Mouse (Mus musculus) C2C12 (cell line): ENCODE measurements at regions not wholly inside any gene's neighbourhood (a gene's known extent, or its start where the extent isn't known, plus 50 kb on each side); places are given as distances from the start of the nearest gene placed in this dataset.

ENCODE experiments used
- H3K27me3 ChIP-seq: one replicate; pipeline ENCODE4 v1.6.1; 2011; ENCODE audit not compliant: control insufficient read depth, insufficient read depth, insufficient read length
- H3K36me3 ChIP-seq: one replicate; pipeline ENCODE4 v1.6.1; 2011; ENCODE audit not compliant: control insufficient read depth, insufficient read depth
- H3K4me3 ChIP-seq: one replicate; pipeline ENCODE4 v1.5.1; 2011; ENCODE audit warnings: mild to moderate bottlenecking, control low read depth; ENCODE audit not compliant: poor library complexity, insufficient read depth, severe bottlenecking
- H3K79me2 ChIP-seq: one replicate; pipeline ENCODE4 v1.6.1; 2011; ENCODE audit not compliant: control insufficient read depth, insufficient read depth
- H3K79me3 ChIP-seq: one replicate; pipeline ENCODE4 v1.6.1; 2011; ENCODE audit warnings: low read depth, control low read depth
- H3ac ChIP-seq: one replicate; pipeline ENCODE3; 2011; ENCODE audit warnings: low read depth; ENCODE audit not compliant: control insufficient read depth, insufficient read length
- CEBPB ChIP-seq: IDR thresholded peaks from one replicate; pipeline ENCODE4 v1.6.1; 2011; ENCODE audit warnings: low read depth, mild to moderate bottlenecking, control low read depth, moderate library complexity
- CTCF ChIP-seq: IDR thresholded peaks from one replicate; pipeline ENCODE4 v1.5.1; 2011; ENCODE audit not compliant: control insufficient read depth, insufficient read depth, insufficient read length
- FOSL1 ChIP-seq: IDR thresholded peaks from one replicate; pipeline ENCODE4 v1.8.0; 2011; ENCODE audit warnings: mild to moderate bottlenecking, low read length; ENCODE audit not compliant: poor library complexity, insufficient read depth, severe bottlenecking
- MAX ChIP-seq: IDR thresholded peaks from one replicate; pipeline ENCODE4 v1.6.1; 2011; ENCODE audit warnings: mild to moderate bottlenecking, control low read depth
- MYOD1 ChIP-seq: IDR thresholded peaks from one replicate; pipeline ENCODE4 v1.6.1; 2011; ENCODE audit warnings: low read depth; ENCODE audit not compliant: control insufficient read depth, insufficient read length
- MYOG ChIP-seq: IDR thresholded peaks from one replicate; pipeline ENCODE4 v1.6.1; 2011; ENCODE audit not compliant: control insufficient read depth, insufficient read length; ENCODE audit errors: extremely low read depth
- USF1 ChIP-seq: IDR thresholded peaks from one replicate; pipeline ENCODE4 v1.6.1; 2011; ENCODE audit warnings: low read depth, mild to moderate bottlenecking, control low read depth, moderate library complexity

- Histone ChIP-seq H3K27me3 (peaks cover 3% of the 10 kb centered on the region), H3K36me3 (no peaks in the 10 kb centered on the region), H3ac (no peak overlapping the region), H3K79me2 (no peaks in the 10 kb centered on the region), H3K4me3 (no peak overlapping the region), H3K79me3 (no peaks in the 10 kb centered on the region)
- TF ChIP-seq USF1 = no peak
- TF ChIP-seq MAX = no peak
- peak; percentile 73 for TF ChIP-seq CEBPB
These were observed 214.5 kb upstream of the Nbea start for GRCm38 (mm10) chr3:56397851-56398496.

- TF ChIP-seq CEBPB (no peak), MYOG (no peak), FOSL1 (no peak), MAX (no peak), USF1 (no peak), MYOD1 (no peak), CTCF (no peak)
- Histone ChIP-seq H3ac (no peak overlapping the region), H3K79me2 (no peaks in the 10 kb centered on the region), H3K27me3 (no peaks in the 10 kb centered on the region), H3K4me3 (no peak overlapping the region), H3K36me3 (no peaks in the 10 kb centered on the region), H3K79me3 (no peaks in the 10 kb centered on the region)
These were observed 209.6 kb upstream of the Nbea start for GRCm38 (mm10) chr3:56393134-56393533.

GRCm38 (mm10) chr3:56380316-56380715 is 196.8 kb upstream of the Nbea start:
- no peak overlapping the region for H3K4me3 ChIP-seq
- H3K79me2 ChIP-seq = no peaks in the 10 kb centered on the region
- no peak overlapping the region for H3ac ChIP-seq
- TF ChIP-seq MYOG = no peak
- TF ChIP-seq CEBPB = no peak
- TF ChIP-seq MYOD1 = no peak
- no peak for TF ChIP-seq MAX
- TF ChIP-seq CTCF = no peak
- H3K36me3 ChIP-seq = no peaks in the 10 kb centered on the region
- no peaks in the 10 kb centered on the region for H3K79me3 ChIP-seq
- H3K27me3 ChIP-seq = no peaks in the 10 kb centered on the region

- H3K79me3 ChIP-seq = no peaks in the 10 kb centered on the region
- H3K27me3 ChIP-seq = no peaks in the 10 kb centered on the region
- H3K79me2 ChIP-seq = no peaks in the 10 kb centered on the region
- H3ac ChIP-seq = no peak overlapping the region
- H3K4me3 ChIP-seq = no peak overlapping the region
- no peaks in the 10 kb centered on the region for H3K36me3 ChIP-seq
- TF ChIP-seq MYOD1 (no peak), CTCF (no peak), CEBPB (no peak), MAX (no peak), MYOG (no peak), FOSL1 (no peak), USF1 (no peak)
These were observed 196.0 kb upstream of the Nbea start for GRCm38 (mm10) chr3:56379500-56379899.

- Histone ChIP-seq H3K36me3 (no peaks in the 10 kb centered on the region), H3K27me3 (no peaks in the 10 kb centered on the region), H3K4me3 (no peak overlapping the region), H3K79me3 (no peaks in the 10 kb centered on the region), H3ac (no peak overlapping the region), H3K79me2 (no peaks in the 10 kb centered on the region)
- TF ChIP-seq USF1 = no peak
- no peak for TF ChIP-seq MYOD1
- no peak for TF ChIP-seq FOSL1
- no peak for TF ChIP-seq MAX
- TF ChIP-seq MYOG = no peak
- TF ChIP-seq CEBPB = no peak
- no peak for TF ChIP-seq CTCF
These were observed 179.0 kb upstream of the Nbea start for GRCm38 (mm10) chr3:56362543-56362942.

GRCm38 (mm10) chr3:56357035-56357701 is 173.7 kb upstream of the Nbea start:
- no peaks in the 10 kb centered on the region for H3K79me2 ChIP-seq
- H3K79me3 ChIP-seq = no peaks in the 10 kb centered on the region
- H3K27me3 ChIP-seq = no peaks in the 10 kb centered on the region
- no peak overlapping the region for H3ac ChIP-seq
- TF ChIP-seq MAX = no peak
- TF ChIP-seq CTCF = no peak
- no peak for TF ChIP-seq MYOG
- no peak for TF ChIP-seq USF1
- no peak for TF ChIP-seq MYOD1
- TF ChIP-seq FOSL1 = no peak
- no peak for TF ChIP-seq CEBPB
- H3K4me3 ChIP-seq = no peak overlapping the region
- H3K36me3 ChIP-seq = no peaks in the 10 kb centered on the region
